Mouse (Mus musculus): ENCODE measurements at regions not wholly inside any gene's neighbourhood (a gene's known extent, or its start where the extent isn't known, plus 50 kb on each side); places are given as distances from the start of the nearest gene placed in this dataset.

- in situ Hi-C loops (cut with MboI, MseI) = no loop called here
Measured at GRCm38 (mm10) chr5:148744676-148745391, 184.3 kb downstream of the Katnal1 start.

DNA sequence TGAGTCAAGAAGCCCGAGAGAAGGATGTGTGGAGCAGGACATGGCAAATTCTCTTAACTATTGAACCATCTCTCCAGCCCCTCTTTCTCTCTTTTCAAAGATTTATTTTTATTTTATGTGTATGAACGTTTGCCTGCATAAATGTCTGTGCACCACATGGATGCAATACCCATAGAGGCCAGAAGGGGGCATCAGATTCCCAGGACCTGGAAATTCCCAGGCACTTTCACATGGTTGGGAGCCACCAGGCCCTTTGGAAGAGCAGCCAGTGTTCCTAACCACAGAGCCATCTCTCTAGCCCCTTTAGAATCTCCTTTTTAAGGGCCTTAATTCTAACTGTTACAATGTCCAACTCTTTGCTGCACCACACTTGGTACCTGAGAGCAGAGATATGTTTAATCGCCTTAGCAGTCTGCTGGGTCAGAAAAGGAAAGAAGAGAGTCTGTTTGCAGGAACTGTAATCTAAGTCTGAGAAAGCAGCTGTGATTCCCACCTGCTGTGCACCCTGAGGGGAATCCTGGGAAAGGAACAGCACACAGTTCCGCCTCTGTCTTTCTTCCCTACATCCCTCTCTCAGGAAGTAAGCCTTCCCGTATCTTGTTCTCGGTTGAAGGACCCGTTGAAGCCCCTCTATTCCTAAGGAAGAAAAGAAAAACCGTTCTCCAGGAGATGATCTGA is 186.8 kb downstream of the Katnal1 start:
- in situ Hi-C loops (cut with MboI, MseI) = no loop called here

- in situ Hi-C loops (cut with MboI, MseI) = no loop called here
Measured at GRCm38 (mm10) chr5:148741267-148742004, 187.7 kb downstream of the Katnal1 start.

DNA sequence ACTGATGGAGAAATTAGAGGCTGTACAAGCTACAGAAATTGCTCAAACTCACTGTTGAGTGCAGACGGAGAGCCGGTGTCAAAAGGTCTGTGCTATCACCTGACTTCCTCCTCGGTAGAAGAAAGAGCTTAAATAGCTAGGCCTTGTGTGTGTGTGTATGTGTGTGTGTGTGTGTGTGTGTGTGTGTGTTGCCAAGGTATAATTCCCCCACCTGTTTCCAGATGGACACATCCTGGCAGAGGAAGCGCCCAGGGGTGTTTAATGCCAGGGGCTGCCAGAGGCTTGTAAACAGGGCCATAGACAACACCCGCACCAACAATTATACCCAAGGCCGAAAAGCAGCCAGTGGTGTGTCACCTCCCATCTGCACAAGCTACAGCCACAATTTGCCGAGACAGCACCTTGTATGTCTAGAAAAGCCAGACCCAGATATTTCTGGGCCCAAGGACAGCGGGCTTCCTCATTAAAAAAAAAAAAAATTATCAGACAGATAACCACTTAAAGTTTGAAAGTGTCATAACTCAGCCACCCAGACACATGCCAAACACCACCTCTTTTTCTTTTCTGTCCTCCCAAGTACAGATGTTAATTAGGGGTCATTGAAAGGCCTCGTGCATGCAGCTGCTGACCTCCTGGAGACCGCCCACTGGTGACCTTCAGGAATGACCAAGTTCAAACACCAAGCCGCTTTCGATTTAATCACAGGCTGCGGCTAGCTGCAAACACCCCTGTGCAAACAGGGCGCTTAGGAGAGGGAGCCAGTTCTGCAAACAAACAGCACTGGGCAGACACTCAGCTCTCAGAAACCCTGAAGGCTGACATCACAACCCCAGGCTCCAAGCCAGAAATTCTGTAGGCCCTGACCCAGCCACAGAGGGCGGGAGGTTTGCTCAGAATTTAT is 188.0 kb upstream of the Ubl3 start:
- in situ Hi-C loops (cut with MboI, MseI) = no loop called here

DNA sequence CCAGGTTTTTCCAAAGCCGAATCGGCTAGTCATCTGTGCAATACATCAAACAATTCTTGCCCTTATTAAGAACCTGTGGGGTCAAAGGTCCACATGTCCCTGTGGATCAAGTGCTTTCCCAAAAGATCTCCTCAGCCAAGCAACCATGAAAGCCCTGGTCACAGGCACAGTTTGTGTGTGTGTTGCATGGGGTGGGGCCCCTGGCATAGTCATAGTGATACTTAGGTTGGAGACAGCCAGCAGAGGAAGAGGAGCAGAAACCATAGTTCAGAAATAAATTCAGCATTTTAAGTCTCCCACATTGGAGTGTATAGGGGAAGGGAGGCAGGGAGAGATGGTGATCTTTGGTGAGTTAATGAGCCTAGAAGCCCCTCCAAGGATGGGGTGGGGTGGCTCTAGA is 187.1 kb upstream of the Ubl3 start:
- in situ Hi-C loops (cut with MboI, MseI) = no loop called here

DNA sequence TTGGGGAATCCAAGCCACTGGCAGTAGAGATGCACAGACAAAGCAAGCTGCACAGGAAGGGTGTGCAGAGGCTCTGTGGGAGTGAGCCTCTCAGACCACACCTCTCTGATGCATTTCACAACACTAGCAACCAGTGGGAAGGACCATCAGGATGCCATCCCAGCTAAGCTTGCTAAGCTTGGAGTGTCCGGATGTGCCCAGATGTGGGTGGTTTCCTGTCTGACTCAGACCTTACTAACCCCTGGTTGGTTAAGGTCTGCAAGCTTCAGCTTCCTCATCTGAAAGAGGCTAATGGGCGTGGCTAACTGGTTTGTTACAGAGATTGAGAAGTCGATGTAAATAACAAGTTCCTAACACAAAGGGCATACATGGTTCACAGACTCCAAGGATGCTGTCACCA is 186.6 kb upstream of the Ubl3 start:
- in situ Hi-C loops (cut with MboI, MseI) = no loop called here

DNA sequence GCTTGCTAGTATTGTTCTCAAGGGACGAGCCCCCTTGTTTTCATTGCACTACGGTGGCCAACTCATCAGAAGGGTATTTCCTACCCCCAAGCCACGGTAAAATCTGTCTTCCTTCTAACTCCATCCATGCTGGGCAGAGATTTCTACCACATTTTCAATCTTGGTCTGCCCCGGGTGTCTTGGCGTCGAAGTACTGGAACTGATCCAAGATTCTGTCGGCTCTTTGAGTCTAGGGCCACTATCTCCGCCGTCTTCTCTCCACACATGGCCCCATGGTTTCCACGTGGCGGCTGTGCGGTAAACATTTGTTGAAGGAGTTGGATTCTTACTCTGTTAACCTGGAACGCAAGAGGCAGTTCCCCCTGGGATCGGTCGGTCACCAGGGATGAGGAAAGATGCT is 177.0 kb upstream of the Ubl3 start:
- in situ Hi-C loops (cut with MboI, MseI) = no loop called here

GRCm38 (mm10) chr5:148728492-148728891 is 175.9 kb upstream of the Ubl3 start:
- in situ Hi-C loops (cut with MboI, MseI) = no loop called here

GRCm38 (mm10) chr5:148726442-148726841 is 173.9 kb upstream of the Ubl3 start:
- in situ Hi-C loops (cut with MboI, MseI) = no loop called here

- in situ Hi-C loops (cut with MboI, MseI) = no loop called here
Measured at GRCm38 (mm10) chr5:148724470-148724869, 171.9 kb upstream of the Ubl3 start.

DNA sequence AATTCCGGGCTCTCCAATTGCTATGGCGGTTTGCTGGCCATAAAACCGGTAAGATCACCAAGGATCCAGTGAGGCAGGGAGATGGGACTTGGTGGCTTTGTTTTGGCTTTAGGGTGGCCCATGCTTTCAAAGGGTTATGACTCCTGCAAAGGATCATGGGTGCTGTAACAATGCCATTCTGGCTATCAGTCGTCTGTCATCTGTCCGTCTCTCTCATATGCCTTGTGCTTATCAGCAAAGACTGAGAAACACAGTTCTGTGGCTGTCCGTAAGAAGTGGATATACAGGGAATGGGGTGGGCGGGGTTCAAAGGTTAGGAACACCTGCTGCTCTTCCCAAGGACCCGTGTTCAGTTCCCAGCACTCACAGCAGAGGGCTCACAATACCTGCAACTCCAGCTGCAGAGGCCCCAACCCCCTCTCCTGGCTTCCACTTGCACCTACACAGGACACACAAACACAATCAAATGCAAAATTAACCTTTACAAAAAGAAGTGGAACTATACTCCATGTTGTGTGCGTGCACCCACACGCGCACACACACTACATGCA is 171.2 kb upstream of the Ubl3 start:
- in situ Hi-C loops (cut with MboI, MseI) = no loop called here

- in situ Hi-C loops (cut with MboI, MseI) = no loop called here
Measured at GRCm38 (mm10) chr5:148720604-148721003, 168.0 kb upstream of the Ubl3 start.

DNA sequence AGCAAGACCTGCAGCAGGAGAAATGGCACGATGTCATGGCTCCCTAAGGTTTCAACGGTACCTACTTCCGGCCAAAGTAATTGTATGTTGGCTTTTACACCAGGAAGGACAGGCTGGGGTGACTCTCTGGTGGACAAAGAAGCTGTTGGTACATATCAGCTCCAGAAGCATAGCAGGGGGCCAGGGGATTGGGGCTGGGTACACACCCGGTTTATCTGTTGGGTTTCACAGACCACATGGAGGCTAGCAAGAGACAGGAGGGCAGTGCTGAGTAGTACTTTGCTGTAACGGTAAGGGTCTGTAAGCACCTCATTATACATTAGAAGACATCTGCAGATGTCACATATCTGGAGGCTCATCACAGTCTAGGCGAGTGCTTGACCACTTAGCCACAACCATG is 164.0 kb upstream of the Ubl3 start:
- in situ Hi-C loops (cut with MboI, MseI) = no loop called here

GRCm38 (mm10) chr5:148715218-148715991 is 162.8 kb upstream of the Ubl3 start:
- in situ Hi-C loops (cut with MboI, MseI) = no loop called here

- in situ Hi-C loops (cut with MboI, MseI) = no loop called here
Measured at GRCm38 (mm10) chr5:148714807-148715206, 162.2 kb upstream of the Ubl3 start.

- in situ Hi-C loops (cut with MboI, MseI) = no loop called here
Measured at GRCm38 (mm10) chr5:148713796-148714195, 161.2 kb upstream of the Ubl3 start.

- in situ Hi-C loops (cut with MboI, MseI) = no loop called here
Measured at GRCm38 (mm10) chr5:148713039-148713438, 160.4 kb upstream of the Ubl3 start.

- in situ Hi-C loops (cut with MboI, MseI) = no loop called here
Measured at GRCm38 (mm10) chr5:148711570-148711969, 159.0 kb upstream of the Ubl3 start.

DNA sequence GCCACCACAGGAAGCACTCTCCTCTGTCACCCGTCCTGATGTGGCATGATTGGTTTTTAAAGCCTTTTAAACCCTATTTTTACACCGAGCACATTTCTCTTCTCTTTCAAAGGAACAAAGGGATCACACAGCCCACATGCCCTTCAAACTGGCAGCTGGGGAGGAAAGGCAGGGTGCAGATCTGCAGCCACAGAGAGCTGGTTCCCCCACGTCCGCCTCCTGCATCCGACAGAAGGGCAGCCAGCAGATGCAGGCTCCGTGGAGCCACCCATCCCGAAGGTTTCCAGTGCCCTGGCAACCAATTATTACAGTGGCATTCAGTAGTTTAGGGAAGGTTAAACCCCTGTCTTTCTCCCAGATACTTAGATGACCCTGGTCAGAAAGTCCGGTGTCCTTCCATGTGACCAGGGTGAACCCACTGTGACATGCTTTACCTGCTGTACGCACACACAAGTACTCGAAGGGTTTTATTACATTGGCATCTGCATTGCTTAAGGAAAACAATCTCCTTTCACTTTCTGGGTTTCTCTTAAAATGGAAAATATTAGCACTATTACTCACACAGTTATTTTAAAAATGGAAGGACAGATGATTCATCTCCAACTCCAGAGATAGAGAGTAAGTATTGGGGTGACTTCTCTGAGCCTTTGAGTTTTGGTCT is 156.7 kb upstream of the Ubl3 start:
- in situ Hi-C loops (cut with MboI, MseI) = loop anchor here (10.0 kb wide), 1 partner anchor 1044 kb away; no protein-coding TSS in a partner anchor
